Mouse (Mus musculus) neural tube, embryonic 12.5 days (tissue): ENCODE measurements at regions not wholly inside any gene's neighbourhood (a gene's known extent, or its start where the extent isn't known, plus 50 kb on each side); places are given as distances from the start of the nearest gene placed in this dataset.

Source experiments
- ATAC-seq: fragments of 200-750 bp; cut with Nextera tagmentation; 2 replicates; pipeline ENCODE4 v1.8.0; 2017; ENCODE audit warnings: low read depth, mild to moderate bottlenecking, moderate TSS enrichment, moderate library complexity; ENCODE audit not compliant: low FRiP score
- H3K27ac ChIP-seq: fragments of 300-500 bp; sonication (generic); 2 replicates; pipeline ENCODE4 v1.5.1; 2016
- H3K27me3 ChIP-seq: fragments of 300-500 bp; sonication (generic); replicated peaks from 2 replicates; pipeline ENCODE4 v1.6.1; 2016; ENCODE audit warnings: mild to moderate bottlenecking
- H3K36me3 ChIP-seq: fragments of 300-500 bp; sonication (generic); 2 replicates; pipeline ENCODE4 v1.6.1; 2016; ENCODE audit warnings: mild to moderate bottlenecking
- H3K4me1 ChIP-seq: fragments of 300-500 bp; sonication (generic); 2 replicates; pipeline ENCODE4 v1.6.1; 2016
- H3K4me2 ChIP-seq: fragments of 300-500 bp; sonication (generic); replicated peaks from 2 replicates; pipeline ENCODE4 v1.6.1; 2016; ENCODE audit warnings: mild to moderate bottlenecking
- H3K4me3 ChIP-seq: fragments of 300-500 bp; sonication (generic); 2 replicates; pipeline ENCODE4 v1.5.1; 2016
- H3K9ac ChIP-seq: fragments of 300-500 bp; sonication (generic); 2 replicates; pipeline ENCODE4 v1.6.1; 2016; ENCODE audit warnings: mild to moderate bottlenecking
- H3K9me3 ChIP-seq: fragments of 300-500 bp; sonication (generic); 2 replicates; pipeline ENCODE4 v1.6.1; 2016; ENCODE audit warnings: mild to moderate bottlenecking
- WGBS: fragments of 180-500 bp; shearing (Covaris S2); methylation state at CpG from one replicate; pipeline ENCODE4 v1.1.7; 2016; 5-methylcytosine and 5-hydroxymethylcytosine counted together

- Histone ChIP-seq H3K27me3 (0 out of 2 replicates have a peak, but pooled peaks cover 4% of the 10 kb centered on the region), H3K4me3 (no peak overlapping the region), H3K4me1 (no peaks in the 10 kb centered on the region), H3K27ac (no peak overlapping the region), H3K9me3 (peaks cover 31% of the 10 kb centered on the region), H3K9ac (no peak overlapping the region), H3K4me2 (no peak overlapping the region), H3K36me3 (0 out of 2 replicates have a peak, but pooled peaks cover 4% of the 10 kb centered on the region)
- 63% methylated on average over 12 of the region's 12 CpGs for WGBS
- ATAC-seq, result no peak
Observed at GRCm38 (mm10) chr5:111869011-111869410, 135.3 kb downstream of the Gm26897 start.

GRCm38 (mm10) chr5:111877165-111877793 lies 143.6 kb downstream of the Gm26897 start:
- 3% methylated on average over 8 of the region's 8 CpGs for WGBS
- peaks cover 15% of the 10 kb centered on the region for H3K9me3 ChIP-seq
- H3K4me3 ChIP-seq, result no peak overlapping the region
- H3K4me2 ChIP-seq, result no peak overlapping the region
- H3K27ac ChIP-seq, result no peak overlapping the region
- ATAC-seq, result no peak
- H3K27me3 ChIP-seq, result no peaks in the 10 kb centered on the region
- H3K4me1 ChIP-seq, result peaks cover 14% of the 10 kb centered on the region
- H3K9ac ChIP-seq, result 0 out of 2 replicates have a peak overlapping the region, but pooled peaks have one; percentile 27
- no peaks in the 10 kb centered on the region for H3K36me3 ChIP-seq

GRCm38 (mm10) chr5:111879044-111879443 lies 145.3 kb downstream of the Gm26897 start:
- Histone ChIP-seq H3K27ac (no peak overlapping the region), H3K36me3 (no peaks in the 10 kb centered on the region), H3K4me1 (peaks cover 14% of the 10 kb centered on the region), H3K4me2 (no peak overlapping the region), H3K9me3 (0 out of 2 replicates have a peak, but pooled peaks cover 2% of the 10 kb centered on the region), H3K4me3 (no peak overlapping the region), H3K9ac (no peak overlapping the region), H3K27me3 (no peaks in the 10 kb centered on the region)
- no peak for ATAC-seq

GRCm38 (mm10) chr5:111880268-111880667 lies 146.5 kb downstream of the Gm26897 start:
- no peak for ATAC-seq
- no peaks in the 10 kb centered on the region for H3K27me3 ChIP-seq
- H3K4me3 ChIP-seq, result no peak overlapping the region
- 82% methylated on average over 2 of the region's 2 CpGs for WGBS
- no peaks in the 10 kb centered on the region for H3K9me3 ChIP-seq
- no peak overlapping the region for H3K9ac ChIP-seq
- peaks cover 14% of the 10 kb centered on the region for H3K4me1 ChIP-seq
- no peak overlapping the region for H3K27ac ChIP-seq
- no peak overlapping the region for H3K4me2 ChIP-seq
- no peaks in the 10 kb centered on the region for H3K36me3 ChIP-seq

GRCm38 (mm10) chr5:111881517-111881916 lies 147.8 kb downstream of the Gm26897 start:
- WGBS, result 41% methylated on average over 5 of the region's 5 CpGs
- no peak overlapping the region for H3K9ac ChIP-seq
- no peak overlapping the region for H3K4me2 ChIP-seq
- no peaks in the 10 kb centered on the region for H3K9me3 ChIP-seq
- H3K4me3 ChIP-seq, result no peak overlapping the region
- H3K4me1 ChIP-seq, result peaks cover 21% of the 10 kb centered on the region
- H3K27ac ChIP-seq, result no peak overlapping the region
- ATAC-seq, result no peak
- no peaks in the 10 kb centered on the region for H3K36me3 ChIP-seq
- 0 out of 2 replicates have a peak, but pooled peaks cover 1% of the 10 kb centered on the region for H3K27me3 ChIP-seq

- Histone ChIP-seq H3K27ac (no peak overlapping the region), H3K4me1 (peaks cover 22% of the 10 kb centered on the region), H3K9ac (no peak overlapping the region), H3K9me3 (no peaks in the 10 kb centered on the region), H3K36me3 (no peaks in the 10 kb centered on the region), H3K4me3 (no peak overlapping the region), H3K4me2 (no peak overlapping the region), H3K27me3 (peaks cover 6% of the 10 kb centered on the region; the same call in 1 of the 2 replicates)
- 68% methylated on average over 4 of the region's 4 CpGs for WGBS
- no peak for ATAC-seq
Observed at GRCm38 (mm10) chr5:111887281-111887680, 153.6 kb downstream of the Gm26897 start.

- no peak for ATAC-seq
- H3K4me2 ChIP-seq, result no peak overlapping the region
- H3K36me3 ChIP-seq, result no peaks in the 10 kb centered on the region
- no peaks in the 10 kb centered on the region for H3K9me3 ChIP-seq
- H3K4me3 ChIP-seq, result no peak overlapping the region
- peaks cover 43% of the 10 kb centered on the region for H3K4me1 ChIP-seq
- no peak overlapping the region for H3K9ac ChIP-seq
- no peak overlapping the region for H3K27ac ChIP-seq
- WGBS, result 61% methylated on average over 7 of the region's 7 CpGs
- H3K27me3 ChIP-seq, result peaks cover 6% of the 10 kb centered on the region; the same call in 1 of the 2 replicates
Observed at GRCm38 (mm10) chr5:111890800-111891199, 157.1 kb downstream of the Gm26897 start.

GRCm38 (mm10) chr5:111891261-111891693 lies 157.6 kb downstream of the Gm26897 start:
- Histone ChIP-seq H3K27ac (0 out of 2 replicates have a peak overlapping the region, but pooled peaks have one; percentile 3), H3K36me3 (no peaks in the 10 kb centered on the region), H3K9ac (no peak overlapping the region), H3K27me3 (peaks cover 6% of the 10 kb centered on the region; the same call in 1 of the 2 replicates), H3K4me3 (no peak overlapping the region), H3K9me3 (no peaks in the 10 kb centered on the region), H3K4me1 (peaks cover 38% of the 10 kb centered on the region), H3K4me2 (no peak overlapping the region)
- WGBS, result 66% methylated on average over 8 of the region's 8 CpGs
- ATAC-seq, result no peak

- no peak for ATAC-seq
- 40% methylated on average over 3 of the region's 3 CpGs for WGBS
- H3K9me3 ChIP-seq, result no peaks in the 10 kb centered on the region
- peaks cover 31% of the 10 kb centered on the region for H3K4me1 ChIP-seq
- H3K27ac ChIP-seq, result no peak overlapping the region; the same call in 1 of the 2 replicates
- H3K4me2 ChIP-seq, result no peak overlapping the region
- H3K4me3 ChIP-seq, result no peak overlapping the region
- no peaks in the 10 kb centered on the region for H3K36me3 ChIP-seq
- no peaks in the 10 kb centered on the region for H3K27me3 ChIP-seq
- H3K9ac ChIP-seq, result no peak overlapping the region
Observed at GRCm38 (mm10) chr5:111892956-111893355, 159.2 kb downstream of the Gm26897 start.

GRCm38 (mm10) chr5:111893905-111894311 lies 160.2 kb downstream of the Gm26897 start:
- 0% methylated on average over 11 of the region's 11 CpGs for WGBS
- Histone ChIP-seq H3K9me3 (no peaks in the 10 kb centered on the region), H3K9ac (0 out of 2 replicates have a peak overlapping the region, but pooled peaks have one; percentile 23), H3K27ac (0 out of 2 replicates have a peak overlapping the region, but pooled peaks have one; percentile 21), H3K4me3 (no peak overlapping the region), H3K4me2 (peak overlapping the region; percentile 43), H3K27me3 (no peaks in the 10 kb centered on the region; the same call in 1 of the 2 replicates), H3K36me3 (no peaks in the 10 kb centered on the region), H3K4me1 (peaks cover 41% of the 10 kb centered on the region)
- peak; percentile 93 for ATAC-seq

GRCm38 (mm10) chr5:111897568-111897967 lies 163.8 kb downstream of the Gm26897 start:
- WGBS, result 74% methylated on average over 4 of the region's 4 CpGs

GRCm38 (mm10) chr5:111898482-111898881 lies 164.8 kb downstream of the Gm26897 start:
- Histone ChIP-seq H3K4me3 (no peak overlapping the region), H3K27me3 (peaks cover 11% of the 10 kb centered on the region; the same call in 1 of the 2 replicates), H3K36me3 (no peaks in the 10 kb centered on the region), H3K9ac (no peak overlapping the region), H3K9me3 (no peaks in the 10 kb centered on the region), H3K4me1 (peaks cover 26% of the 10 kb centered on the region), H3K4me2 (no peak overlapping the region), H3K27ac (no peak overlapping the region)
- ATAC-seq, result no peak
- WGBS, result 43% methylated on average over 12 of the region's 12 CpGs

More at GRCm38 (mm10) chr5:111897568-111897967, 163.8 kb downstream of the Gm26897 start:
- no peak for ATAC-seq
- H3K4me3 ChIP-seq, result no peak overlapping the region
- H3K27ac ChIP-seq, result no peak overlapping the region
- H3K27me3 ChIP-seq, result peaks cover 8% of the 10 kb centered on the region; the same call in 1 of the 2 replicates
- no peaks in the 10 kb centered on the region for H3K36me3 ChIP-seq
- H3K9me3 ChIP-seq, result no peaks in the 10 kb centered on the region
- peaks cover 34% of the 10 kb centered on the region for H3K4me1 ChIP-seq
- no peak overlapping the region for H3K4me2 ChIP-seq
- H3K9ac ChIP-seq, result no peak overlapping the region
